Mouse (Mus musculus) adrenal gland, adult (tissue): ENCODE measurements at regions not wholly inside any gene's neighbourhood (a gene's known extent, or its start where the extent isn't known, plus 50 kb on each side); places are given as distances from the start of the nearest gene placed in this dataset.

Source experiments
- DNase-seq, 2 experiments: peaks; one replicate each; pipeline ENCODE4 v3.0.0; 2022 to 2023; ENCODE audit warnings: low spot score in 1 of 2; ENCODE audit not compliant: inconsistent age in 2 of 2

DNA sequence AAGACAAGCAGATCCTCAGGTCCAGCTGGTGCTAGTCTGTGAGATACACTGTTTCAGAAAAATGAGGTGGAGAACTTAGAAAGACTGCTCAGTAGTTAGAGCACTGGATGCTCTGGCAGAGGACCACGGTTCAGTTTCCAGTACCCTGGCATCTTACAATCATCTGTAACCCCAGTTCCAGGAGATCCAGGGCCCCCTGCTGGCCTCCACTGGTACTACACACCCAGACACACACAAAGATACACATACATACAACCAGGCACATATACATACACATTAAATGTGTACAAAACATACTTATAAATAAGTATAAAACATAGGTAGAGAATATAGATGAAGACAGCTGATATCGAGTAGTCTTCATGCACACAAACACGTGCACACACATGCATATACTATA is 97.4 kb upstream of the Supt20 start:
- DNase-seq = no peak

- peak in 1 of 2 experiments; percentile 30 for DNase-seq
Observed at GRCm38 (mm10) chr3:54597326-54598274, 95.0 kb upstream of the Supt20 start.

DNA sequence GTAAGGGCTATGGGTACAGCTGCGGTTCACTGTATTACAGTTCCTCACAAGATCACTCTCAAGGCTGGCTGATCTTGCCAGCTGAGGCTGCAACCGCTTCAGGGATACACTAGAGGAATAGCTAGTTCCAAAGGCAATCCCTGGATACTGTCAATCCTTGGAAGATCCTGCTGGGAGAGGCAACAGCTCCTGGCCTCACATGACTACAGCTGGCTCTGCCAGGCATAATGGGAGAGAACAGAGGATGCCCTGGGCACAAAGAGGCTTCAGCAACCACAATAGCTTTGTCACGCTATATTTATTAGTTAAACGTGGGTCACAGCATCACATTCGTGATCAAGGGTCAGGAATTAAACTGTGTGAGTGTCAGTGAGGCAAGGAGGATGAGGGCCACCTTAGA is 94.3 kb upstream of the Supt20 start:
- DNase-seq = no peak

GRCm38 (mm10) chr3:54604705-54605379 is 87.8 kb upstream of the Supt20 start:
- DNase-seq = no peak

- no peak for DNase-seq
Observed at GRCm38 (mm10) chr3:54611431-54611990, 81.1 kb upstream of the Supt20 start.

DNA sequence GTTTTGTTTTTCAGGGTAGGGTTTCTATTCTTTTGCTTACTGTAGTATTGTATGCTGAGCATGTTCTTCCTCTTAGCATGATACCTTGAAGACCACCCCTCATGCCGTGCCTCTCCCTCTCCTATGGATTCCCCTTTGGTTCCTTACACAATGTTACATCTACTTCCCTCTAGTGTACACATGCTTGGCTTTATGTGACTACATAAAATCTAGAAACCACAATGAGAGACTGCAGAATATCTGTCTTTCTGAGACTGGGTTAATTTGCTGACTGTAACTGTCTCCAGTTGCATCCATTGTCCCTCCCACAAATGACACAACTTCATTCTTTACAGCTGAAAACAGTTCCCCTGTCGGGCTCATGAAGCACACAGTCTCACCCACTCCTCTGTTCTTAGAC is 78.8 kb upstream of the Supt20 start:
- no peak for DNase-seq

GRCm38 (mm10) chr3:54617298-54617697 is 75.3 kb upstream of the Supt20 start:
- DNase-seq = no peak

DNA sequence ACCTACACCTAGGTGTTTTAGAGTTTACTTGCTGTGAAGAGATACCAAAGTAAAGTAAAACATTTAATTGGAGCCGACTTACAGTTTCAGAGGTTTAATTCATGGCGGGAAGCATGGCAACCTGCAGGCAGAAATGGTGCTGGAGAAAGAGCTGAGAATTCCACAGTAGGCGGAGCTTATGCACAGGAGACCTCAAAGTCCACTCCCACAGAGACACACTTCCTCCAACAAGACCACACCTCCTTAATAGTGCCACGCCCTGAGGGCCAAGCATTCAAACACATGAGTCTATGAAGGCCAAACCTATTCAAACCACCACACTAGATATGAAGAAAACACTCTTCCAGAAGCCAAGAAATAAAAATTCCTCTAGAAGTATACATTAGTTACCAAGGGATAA is 74.3 kb upstream of the Supt20 start:
- DNase-seq = no peak

DNA sequence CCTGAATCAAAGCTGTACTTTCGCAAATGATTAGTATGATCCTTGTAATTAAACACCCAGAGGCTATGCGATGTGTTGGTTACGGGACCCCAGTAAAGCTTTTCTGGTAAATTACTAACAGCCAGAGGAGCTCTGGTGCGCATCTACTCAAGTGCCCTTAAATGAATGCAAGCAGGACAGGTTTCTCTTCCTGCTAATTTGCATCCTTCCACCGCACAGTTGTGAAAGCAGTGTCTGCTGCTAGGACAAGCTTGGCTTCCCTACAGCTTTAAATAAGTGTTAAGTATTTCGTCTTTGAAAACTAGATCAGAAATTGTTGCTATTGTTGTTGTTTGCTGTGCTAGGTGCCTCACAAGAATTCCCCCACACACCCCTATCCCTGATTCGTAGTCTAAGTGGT is 62.4 kb upstream of the Supt20 start:
- DNase-seq = no peak

- DNase-seq = no peak
Observed at GRCm38 (mm10) chr3:54632731-54633130, 59.9 kb upstream of the Supt20 start.

DNA sequence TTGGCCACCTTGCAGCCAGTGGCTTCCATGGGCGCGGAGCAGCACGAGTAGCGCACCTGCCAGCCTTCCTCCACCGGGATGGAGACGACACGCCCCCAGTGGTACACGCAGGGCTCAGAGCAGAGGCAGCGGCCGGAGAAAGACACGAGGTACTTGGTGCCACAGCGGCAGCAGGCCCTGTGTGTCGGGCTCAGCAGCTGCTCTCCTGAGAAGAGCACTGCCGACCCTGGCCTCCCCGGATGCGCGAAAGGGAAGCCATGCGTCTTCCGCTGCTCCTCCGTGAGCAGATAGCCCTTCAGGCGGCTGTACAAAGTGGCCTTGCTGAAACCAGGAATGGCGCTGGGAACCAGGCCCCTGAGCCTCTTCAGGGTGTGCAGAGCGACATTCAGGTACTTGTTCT is 59.2 kb upstream of the Supt20 start:
- no peak for DNase-seq

GRCm38 (mm10) chr3:54634456-54634855 is 58.2 kb upstream of the Supt20 start:
- DNase-seq = no peak
